Mouse (Mus musculus): Measurements from ENCODE around the gene Cadps2. TPM values are rescaled to one million over a fixed set of nuclear protein-coding genes. Genes with fewer than 3 reads are reported as not detected.

Gene Cadps2
- polyA plus RNA-seq, 1 experiment from 2014 or later: 4.7 TPM

- H3K4me2 ChIP-seq (replicated peaks): peak overlapping the region; percentile 59
Measured at GRCm38 (mm10) chr6:23247512-23248312, 591.5 kb downstream of the Cadps2 start.

GRCm38 (mm10) chr6:23246790-23247511 is 592.3 kb downstream of the Cadps2 start:
- H3K9me3 ChIP-seq: no peaks in the 10 kb centered on the region
- H3K36me3 ChIP-seq: no peaks in the 10 kb centered on the region
- H3K27ac ChIP-seq: no peak overlapping the region
- H3K4me1 ChIP-seq (replicated peaks): peaks cover 25% of the 10 kb centered on the region
- 1% methylated on average over 23 of the region's 23 CpGs for WGBS
- H3K4me3 ChIP-seq (replicated peaks): peak overlapping the region; percentile 41
- H3K27me3 ChIP-seq: peaks cover 90% of the 10 kb centered on the region
- peak overlapping the region; percentile 59 for H3K4me2 ChIP-seq (replicated peaks)
- no peak overlapping the region for H3K9ac ChIP-seq (replicated peaks)
- no peak for ATAC-seq

More at GRCm38 (mm10) chr6:23247512-23248312, 591.5 kb downstream of the Cadps2 start:
- Histone ChIP-seq H3K27ac (no peak overlapping the region), H3K27me3 (peaks cover 89% of the 10 kb centered on the region), H3K4me1 (replicated peaks) (peaks cover 25% of the 10 kb centered on the region), H3K36me3 (no peaks in the 10 kb centered on the region), H3K4me3 (replicated peaks) (peak overlapping the region; percentile 41), H3K9me3 (no peaks in the 10 kb centered on the region), H3K9ac (replicated peaks) (no peak overlapping the region)
- peak; percentile 19; the same call in 1 of the 2 replicates for ATAC-seq
- under 1% methylated on average over 58 of the region's 61 CpGs for WGBS

- no peaks in the 10 kb centered on the region for H3K9me3 ChIP-seq
- H3K27me3 ChIP-seq: peaks cover 93% of the 10 kb centered on the region
- H3K9ac ChIP-seq (replicated peaks): no peak overlapping the region
- peak overlapping the region; percentile 23; the same call in 1 of the 2 replicates for H3K4me2 ChIP-seq (replicated peaks)
- H3K36me3 ChIP-seq: no peaks in the 10 kb centered on the region
- peaks cover 25% of the 10 kb centered on the region for H3K4me1 ChIP-seq (replicated peaks)
- no peak for ATAC-seq
- 1% methylated on average over 17 of the region's 17 CpGs for WGBS
- peak overlapping the region; percentile 41 for H3K4me3 ChIP-seq (replicated peaks)
- no peak overlapping the region for H3K27ac ChIP-seq
Measured at GRCm38 (mm10) chr6:23246061-23246789, 593.0 kb downstream of the Cadps2 start.

- Histone ChIP-seq H3K36me3 (no peaks in the 10 kb centered on the region), H3K4me2 (replicated peaks) (peak overlapping the region; percentile 23), H3K27ac (no peak overlapping the region), H3K27me3 (peaks cover 96% of the 10 kb centered on the region), H3K9me3 (no peaks in the 10 kb centered on the region), H3K9ac (replicated peaks) (no peak overlapping the region), H3K4me1 (replicated peaks) (peaks cover 25% of the 10 kb centered on the region), H3K4me3 (replicated peaks) (peak overlapping the region; percentile 41)
- WGBS: under 1% methylated on average over 23 of the region's 23 CpGs
- no peak for ATAC-seq
Measured at GRCm38 (mm10) chr6:23245545-23246011, 593.6 kb downstream of the Cadps2 start.

GRCm38 (mm10) chr6:23245121-23245520 is 594.1 kb downstream of the Cadps2 start:
- H3K4me1 ChIP-seq (replicated peaks): peaks cover 25% of the 10 kb centered on the region
- no peak overlapping the region for H3K9ac ChIP-seq (replicated peaks)
- H3K36me3 ChIP-seq: no peaks in the 10 kb centered on the region
- H3K27me3 ChIP-seq: peaks cover 96% of the 10 kb centered on the region
- H3K4me3 ChIP-seq (replicated peaks): peak overlapping the region; percentile 41; the same call in 1 of the 2 replicates
- no peaks in the 10 kb centered on the region for H3K9me3 ChIP-seq
- WGBS: 14% methylated on average over 9 of the region's 9 CpGs
- no peak overlapping the region; the same call in 1 of the 2 replicates for H3K4me2 ChIP-seq (replicated peaks)
- no peak for ATAC-seq
- H3K27ac ChIP-seq: no peak overlapping the region

- Histone ChIP-seq H3K4me2 (replicated peaks) (no peak overlapping the region), H3K36me3 (no peaks in the 10 kb centered on the region), H3K4me1 (replicated peaks) (peaks cover 18% of the 10 kb centered on the region), H3K27me3 (peaks cover 95% of the 10 kb centered on the region), H3K9ac (replicated peaks) (no peak overlapping the region), H3K9me3 (no peaks in the 10 kb centered on the region), H3K4me3 (replicated peaks) (no peak overlapping the region), H3K27ac (no peak overlapping the region)
- 5% methylated on average over 15 of the region's 15 CpGs for WGBS
- ATAC-seq: peak; percentile 65
Measured at GRCm38 (mm10) chr6:23243821-23244760, 595.1 kb downstream of the Cadps2 start.

Other genes with a start within 250 kb of the Cadps2 start
- not detected in 2 replicates for gene Rnf133, start 189.1 kb downstream of the Cadps2 start, polyA plus RNA-seq (2015; fragmentation: Nextera tagmentation; extraction: Ambion mirVana)
- gene Rnf148, start 184.3 kb downstream of the Cadps2 start, polyA plus RNA-seq (2015; fragmentation: Nextera tagmentation; extraction: Ambion mirVana): not detected in 2 replicates
- gene Tas2r118, start 130.6 kb upstream of the Cadps2 start, polyA plus RNA-seq (2015; fragmentation: Nextera tagmentation; extraction: Ambion mirVana): not detected in 2 replicates

Data from midbrain, embryonic 13.5 days (tissue).